Mouse (Mus musculus) limb, embryonic 14.5 days (tissue): ENCODE results near the gene Hist3h2ba. TPM values are rescaled to one million over a fixed set of nuclear protein-coding genes. Genes with fewer than 3 reads are reported as not detected.

Source experiments
- ATAC-seq: fragments of 200-750 bp; cut with Nextera tagmentation; 2 replicates; pipeline ENCODE4 v1.8.0; 2017; ENCODE audit warnings: low read depth, moderate number of reproducible peaks, moderate TSS enrichment; ENCODE audit not compliant: low FRiP score
- DNase-seq: peaks from one replicate; pipeline ENCODE4 v3.0.0-alpha.2; 2015; ENCODE audit warnings: low spot score
- H3K27ac ChIP-seq: fragments of 300-500 bp; sonication (generic); replicated peaks from 2 replicates; pipeline ENCODE4 v1.5.1; 2014; ENCODE audit warnings: low read depth, mild to moderate bottlenecking, low read length, moderate library complexity, mixed read lengths
- H3K27me3 ChIP-seq: fragments of 300-500 bp; sonication (generic); 2 replicates; pipeline ENCODE4 v1.6.1; 2014; ENCODE audit warnings: low read length, mixed read lengths; ENCODE audit not compliant: control insufficient read depth, insufficient read depth
- H3K36me3 ChIP-seq: fragments of 300-500 bp; sonication (generic); 2 replicates; pipeline ENCODE4 v1.6.1; 2014; ENCODE audit warnings: mild to moderate bottlenecking, low read length, moderate library complexity, mixed read lengths; ENCODE audit not compliant: control insufficient read depth, insufficient read depth
- H3K4me1 ChIP-seq: fragments of 300-500 bp; sonication (generic); 2 replicates; pipeline ENCODE4 v1.6.1; 2014; ENCODE audit warnings: antibody characterized with exemption, low read length, mixed read lengths; ENCODE audit not compliant: control insufficient read depth, insufficient read depth
- H3K4me2 ChIP-seq: fragments of 300-500 bp; sonication (generic); replicated peaks from 2 replicates; pipeline ENCODE4 v1.6.1; 2014; ENCODE audit warnings: low read depth, mild to moderate bottlenecking, low read length, moderate library complexity; ENCODE audit not compliant: severe bottlenecking
- H3K4me3 ChIP-seq: fragments of 300-500 bp; sonication (generic); replicated peaks from 2 replicates; pipeline ENCODE4 v1.5.1; 2014; ENCODE audit warnings: low read length
- H3K9ac ChIP-seq: fragments of 300-500 bp; sonication (generic); 2 replicates; pipeline ENCODE4 v1.6.1; 2014; ENCODE audit warnings: mild to moderate bottlenecking, low read depth, low read length, moderate library complexity; ENCODE audit not compliant: severe bottlenecking
- H3K9me3 ChIP-seq: fragments of 300-500 bp; sonication (generic); 2 replicates; pipeline ENCODE4 v1.6.1; 2016; ENCODE audit warnings: low read length; ENCODE audit not compliant: control insufficient read depth
- POLR2A ChIP-seq: fragments of 200-500 bp; IDR thresholded peaks from 2 replicates; pipeline ENCODE4 v1.8.0; 2012; ENCODE audit warnings: inconsistent platforms, mild to moderate bottlenecking, moderate library complexity, borderline replicate concordance; ENCODE audit not compliant: insufficient read depth, insufficient read length; ENCODE audit errors: extremely low read depth
- WGBS: fragments of 180-500 bp; shearing (Covaris S2); extraction: QIAGEN DNeasy Blood & Tissue Kit; methylation state at CpG from one replicate; pipeline ENCODE4 v1.1.7; 2014; 5-methylcytosine and 5-hydroxymethylcytosine counted together
- microRNA-seq: library from miRNA; unstranded; fragments of <30 nt; microRNA quantifications from one replicate; pipeline ENCODE4, GENCODE M21; 2016
- polyA plus RNA-seq, 2 experiments: library from polyadenylated mRNA; depleted of rRNA in 1 of 2; stranded (reverse) in 1 of 2; unstranded in 1 of 2; fragments of >200 nt; fragmentation: Nextera tagmentation in 1 of 2; extraction: Ambion mirVana in 1 of 2; gene quantifications; 2 replicates each; pipeline versions ENCODE4 v1.2.1 to v1.2.3; 2012 to 2014

Hist3h2ba gene
- polyA plus RNA-seq, 2 experiments, result 14.6 to 81.5 TPM

GRCm38 (mm10) chr11:58994337-58994826, 45.7 kb downstream of the Hist3h2ba start:
- Histone ChIP-seq H3K4me3 (peak overlapping the region; percentile 29), H3K4me1 (no peaks in the 10 kb centered on the region), H3K36me3 (peaks cover 21% of the 10 kb centered on the region), H3K9me3 (no peaks in the 10 kb centered on the region), H3K9ac (peak overlapping the region; percentile 13; the same call in 1 of the 2 replicates), H3K27ac (no peak overlapping the region), H3K27me3 (0 out of 2 replicates have a peak, but pooled peaks cover 9% of the 10 kb centered on the region), H3K4me2 (peak overlapping the region; percentile 50)
- 1% methylated on average over 27 of the region's 35 CpGs for WGBS
- DNase-seq (peak; percentile 31), ATAC-seq (peak; percentile 47; the same call in 1 of the 2 replicates)
- no peak for TF ChIP-seq POLR2A

- no peak overlapping the region for H3K27ac ChIP-seq
- no peak overlapping the region for H3K4me2 ChIP-seq
- peaks cover 14% of the 10 kb centered on the region for H3K36me3 ChIP-seq
- ATAC-seq (no peak), DNase-seq (no peak)
- 83% methylated on average over 9 of the region's 9 CpGs for WGBS
- no peaks in the 10 kb centered on the region for H3K9me3 ChIP-seq
- H3K9ac ChIP-seq, result no peak overlapping the region
- no peak overlapping the region for H3K4me3 ChIP-seq
- TF ChIP-seq POLR2A, result no peak
- no peaks in the 10 kb centered on the region for H3K4me1 ChIP-seq
- 0 out of 2 replicates have a peak, but pooled peaks cover 9% of the 10 kb centered on the region for H3K27me3 ChIP-seq
Measured at GRCm38 (mm10) chr11:58995061-58995806, 46.5 kb downstream of the Hist3h2ba start.

- Histone ChIP-seq H3K36me3 (peaks cover 8% of the 10 kb centered on the region), H3K4me3 (no peak overlapping the region), H3K27me3 (0 out of 2 replicates have a peak, but pooled peaks cover 9% of the 10 kb centered on the region), H3K4me2 (no peak overlapping the region), H3K9ac (no peak overlapping the region), H3K9me3 (no peaks in the 10 kb centered on the region), H3K4me1 (no peaks in the 10 kb centered on the region), H3K27ac (no peak overlapping the region)
- TF ChIP-seq POLR2A, result no peak
- no peak for DNase-seq
- ATAC-seq, result no peak
- 51% methylated on average over 12 of the region's 12 CpGs for WGBS
Measured at GRCm38 (mm10) chr11:58995807-58996370, 47.2 kb downstream of the Hist3h2ba start.

GRCm38 (mm10) chr11:58997541-58997940, 48.8 kb downstream of the Hist3h2ba start:
- ATAC-seq (no peak), DNase-seq (no peak)
- WGBS, result 83% methylated on average over 5 of the region's 5 CpGs
- no peak overlapping the region for H3K9ac ChIP-seq
- no peaks in the 10 kb centered on the region for H3K36me3 ChIP-seq
- H3K9me3 ChIP-seq, result no peaks in the 10 kb centered on the region
- no peak overlapping the region for H3K4me3 ChIP-seq
- no peak for TF ChIP-seq POLR2A
- H3K4me1 ChIP-seq, result no peaks in the 10 kb centered on the region
- no peak overlapping the region for H3K27ac ChIP-seq
- H3K27me3 ChIP-seq, result 0 out of 2 replicates have a peak, but pooled peaks cover 9% of the 10 kb centered on the region
- no peak overlapping the region for H3K4me2 ChIP-seq

Small RNA genes within 50 kb of the gene (microRNA-seq; reads per million reads assigned to microRNA genes)
- gene Gm44313, result not detected

Other genes starting within 250 kb of the Hist3h2ba start
- gene Olfr319, start 249.8 kb upstream of the Hist3h2ba start, polyA plus RNA-seq (2012; rRNA removed), result not detected in 2 replicates
- gene Olfr319, start 249.8 kb upstream of the Hist3h2ba start, polyA plus RNA-seq (2014; fragmentation: Nextera tagmentation; extraction: Ambion mirVana), result not detected in 2 replicates
- gene Olfr318, start 224.9 kb upstream of the Hist3h2ba start, polyA plus RNA-seq (2012; rRNA removed), result not detected in 2 replicates
- gene Olfr318, start 224.9 kb upstream of the Hist3h2ba start, polyA plus RNA-seq (2014; fragmentation: Nextera tagmentation; extraction: Ambion mirVana), result not detected in 2 replicates
- not detected in 2 replicates for gene Olfr317, start 209.7 kb upstream of the Hist3h2ba start, polyA plus RNA-seq (2012; rRNA removed)
- gene Olfr317, start 209.7 kb upstream of the Hist3h2ba start, polyA plus RNA-seq (2014; fragmentation: Nextera tagmentation; extraction: Ambion mirVana), result not detected in 2 replicates
- not detected in 2 replicates for gene Olfr316, start 196.2 kb upstream of the Hist3h2ba start, polyA plus RNA-seq (2012; rRNA removed)
- gene Olfr316, start 196.2 kb upstream of the Hist3h2ba start, polyA plus RNA-seq (2014; fragmentation: Nextera tagmentation; extraction: Ambion mirVana), result not detected in 2 replicates
- gene Olfr315, start 175.7 kb upstream of the Hist3h2ba start, polyA plus RNA-seq (2012; rRNA removed), result not detected in 2 replicates
- not detected in 2 replicates for gene Olfr315, start 175.7 kb upstream of the Hist3h2ba start, polyA plus RNA-seq (2014; fragmentation: Nextera tagmentation; extraction: Ambion mirVana)
- not detected in 2 replicates for gene Olfr314, start 166.0 kb upstream of the Hist3h2ba start, polyA plus RNA-seq (2012; rRNA removed)
- not detected in 2 replicates for gene Olfr314, start 166.0 kb upstream of the Hist3h2ba start, polyA plus RNA-seq (2014; fragmentation: Nextera tagmentation; extraction: Ambion mirVana)
- not detected in 2 replicates for gene Fam183b, start 147.0 kb upstream of the Hist3h2ba start, polyA plus RNA-seq (2012; rRNA removed)
- not detected in 2 replicates for gene Fam183b, start 147.0 kb upstream of the Hist3h2ba start, polyA plus RNA-seq (2014; fragmentation: Nextera tagmentation; extraction: Ambion mirVana)
- not detected in 2 replicates for gene Olfr313, start 133.9 kb upstream of the Hist3h2ba start, polyA plus RNA-seq (2012; rRNA removed)
- not detected in 2 replicates for gene Olfr313, start 133.9 kb upstream of the Hist3h2ba start, polyA plus RNA-seq (2014; fragmentation: Nextera tagmentation; extraction: Ambion mirVana)
- gene Olfr312, start 119.7 kb upstream of the Hist3h2ba start, polyA plus RNA-seq (2012; rRNA removed), result not detected in 2 replicates
- gene Olfr312, start 119.7 kb upstream of the Hist3h2ba start, polyA plus RNA-seq (2014; fragmentation: Nextera tagmentation; extraction: Ambion mirVana), result not detected in 2 replicates
- gene Olfr311, start 109.7 kb upstream of the Hist3h2ba start, polyA plus RNA-seq (2012; rRNA removed), result not detected in 2 replicates
- not detected in 2 replicates for gene Olfr311, start 109.7 kb upstream of the Hist3h2ba start, polyA plus RNA-seq (2014; fragmentation: Nextera tagmentation; extraction: Ambion mirVana)
- 12.5 and 16.2 TPM in 2 replicates for gene Gm12258, start 101.8 kb upstream of the Hist3h2ba start, polyA plus RNA-seq (2012; rRNA removed)
- gene Gm12258, start 101.8 kb upstream of the Hist3h2ba start, polyA plus RNA-seq (2014; fragmentation: Nextera tagmentation; extraction: Ambion mirVana), result 10.7 and 10.9 TPM in 2 replicates
- 5.5 and 5.7 TPM in 2 replicates for gene 2810021J22Rik, start 81.7 kb upstream of the Hist3h2ba start, polyA plus RNA-seq (2012; rRNA removed)
- 7.8 and 9.2 TPM in 2 replicates for gene 2810021J22Rik, start 81.7 kb upstream of the Hist3h2ba start, polyA plus RNA-seq (2014; fragmentation: Nextera tagmentation; extraction: Ambion mirVana)
- gene Zfp39, start 44.7 kb upstream of the Hist3h2ba start, polyA plus RNA-seq (2012; rRNA removed), result 5.0 and 6.4 TPM in 2 replicates
- gene Zfp39, start 44.7 kb upstream of the Hist3h2ba start, polyA plus RNA-seq (2014; fragmentation: Nextera tagmentation; extraction: Ambion mirVana), result 7.4 and 7.7 TPM in 2 replicates
- 0.04 and 0.05 TPM in 2 replicates for gene Btnl10, start 31.0 kb upstream of the Hist3h2ba start, polyA plus RNA-seq (2012; rRNA removed)
- gene Btnl10, start 31.0 kb upstream of the Hist3h2ba start, polyA plus RNA-seq (2014; fragmentation: Nextera tagmentation; extraction: Ambion mirVana), result not detected in 2 replicates
- 248 and 327 TPM in 2 replicates for gene Rnf187, start 10.0 kb upstream of the Hist3h2ba start, polyA plus RNA-seq (2012; rRNA removed)
- 284 and 312 TPM in 2 replicates for gene Rnf187, start 10.0 kb upstream of the Hist3h2ba start, polyA plus RNA-seq (2014; fragmentation: Nextera tagmentation; extraction: Ambion mirVana)
- gene Hist3h2a, start 5.8 kb downstream of the Hist3h2ba start, polyA plus RNA-seq (2012; rRNA removed), result 28.2 and 33.2 TPM in 2 replicates
- 25.4 and 26.0 TPM in 2 replicates for gene Hist3h2a, start 5.8 kb downstream of the Hist3h2ba start, polyA plus RNA-seq (2014; fragmentation: Nextera tagmentation; extraction: Ambion mirVana)
- gene Trim17, start 5.8 kb downstream of the Hist3h2ba start, polyA plus RNA-seq (2012; rRNA removed), result 0.87 and 1.3 TPM in 2 replicates
- 1.2 and 1.3 TPM in 2 replicates for gene Trim17, start 5.8 kb downstream of the Hist3h2ba start, polyA plus RNA-seq (2014; fragmentation: Nextera tagmentation; extraction: Ambion mirVana)
- gene Trim11, start 29.2 kb downstream of the Hist3h2ba start, polyA plus RNA-seq (2012; rRNA removed), result 29.7 and 34.2 TPM in 2 replicates
- 21.4 and 21.5 TPM in 2 replicates for gene Trim11, start 29.2 kb downstream of the Hist3h2ba start, polyA plus RNA-seq (2014; fragmentation: Nextera tagmentation; extraction: Ambion mirVana)
- 11.0 and 11.5 TPM in 2 replicates for gene Obscn, start 187.5 kb downstream of the Hist3h2ba start, polyA plus RNA-seq (2012; rRNA removed)
- gene Obscn, start 187.5 kb downstream of the Hist3h2ba start, polyA plus RNA-seq (2014; fragmentation: Nextera tagmentation; extraction: Ambion mirVana), result 3.2 and 5.4 TPM in 2 replicates
- gene Iba57, start 214.8 kb downstream of the Hist3h2ba start, polyA plus RNA-seq (2012; rRNA removed), result 4.0 TPM in 2 replicates
- gene Iba57, start 214.8 kb downstream of the Hist3h2ba start, polyA plus RNA-seq (2014; fragmentation: Nextera tagmentation; extraction: Ambion mirVana), result 1.8 and 2.4 TPM in 2 replicates
- 0.78 and 1.2 TPM in 2 replicates for gene Gjc2, start 234.3 kb downstream of the Hist3h2ba start, polyA plus RNA-seq (2012; rRNA removed)
- gene Gjc2, start 234.3 kb downstream of the Hist3h2ba start, polyA plus RNA-seq (2014; fragmentation: Nextera tagmentation; extraction: Ambion mirVana), result 0.36 and 0.70 TPM in 2 replicates
- gene Guk1, start 243.3 kb downstream of the Hist3h2ba start, polyA plus RNA-seq (2012; rRNA removed), result 101 and 102 TPM in 2 replicates
- gene Guk1, start 243.3 kb downstream of the Hist3h2ba start, polyA plus RNA-seq (2014; fragmentation: Nextera tagmentation; extraction: Ambion mirVana), result 126 and 129 TPM in 2 replicates